Mouse (Mus musculus): Measurements from ENCODE around the gene Agtrap. TPM values are rescaled to one million over a fixed set of nuclear protein-coding genes. Genes with fewer than 3 reads are reported as not detected.

Gene Agtrap
- total RNA-seq, 2 experiments from 2014 or later: 33.6 to 37.0 TPM

Other genes with a start within 250 kb of the Agtrap start
- 10 to 100 TPM; 11.2 to 12.4 TPM for gene Zfp933, start 239.7 kb downstream of the Agtrap start, total RNA-seq (2021)
- gene Miip, start 219.2 kb downstream of the Agtrap start, total RNA-seq (2021): 10 to 100 TPM in 1 of 2 experiments, 1 to 10 TPM in 1; 8.8 to 12.4 TPM
- 10 to 100 TPM; 11.2 to 14.3 TPM for gene Fv1, start 219.1 kb downstream of the Agtrap start, total RNA-seq (2021)
- 100 to 1,000 TPM; 583 to 610 TPM for gene Mfn2, start 183.3 kb downstream of the Agtrap start, total RNA-seq (2021)
- 100 to 1,000 TPM in 1 of 2 experiments, 10 to 100 TPM in 1; 97.7 to 104 TPM for gene Plod1, start 151.3 kb downstream of the Agtrap start, total RNA-seq (2021)
- gene 2510039O18Rik, start 147.1 kb downstream of the Agtrap start, total RNA-seq (2021): 10 to 100 TPM; 47.0 to 49.5 TPM
- 100 to 1,000 TPM; 204 to 360 TPM for gene Nppb, start 102.2 kb downstream of the Agtrap start, total RNA-seq (2021)
- gene Nppa, start 87.3 kb downstream of the Agtrap start, total RNA-seq (2021): 1,000 to 10,000 TPM in 1 of 2 experiments, 100 to 1,000 TPM in 1; 613 to 1,804 TPM
- gene Clcn6, start 49.2 kb downstream of the Agtrap start, total RNA-seq (2021): 10 to 100 TPM; 11.0 to 14.6 TPM
- gene Mthfr, start 49.0 kb downstream of the Agtrap start, total RNA-seq (2021): 10 to 100 TPM; 15.2 to 16.5 TPM
- gene Mad2l2, start 42.4 kb upstream of the Agtrap start, total RNA-seq (2021): 10 to 100 TPM; 12.5 to 15.1 TPM
- gene Draxin, start 42.7 kb upstream of the Agtrap start, total RNA-seq (2021): not detected
- gene Fbxo6, start 64.1 kb upstream of the Agtrap start, total RNA-seq (2021): 10 to 100 TPM; 26.4 to 26.9 TPM
- gene Fbxo44, start 72.5 kb upstream of the Agtrap start, total RNA-seq (2021): 10 to 100 TPM; 11.2 to 11.8 TPM
- gene Fbxo2, start 72.6 kb upstream of the Agtrap start, total RNA-seq (2021): not detected
- under 1 TPM in 1 of 2 experiments, not detected in 1; 0.14 TPM for gene Disp3, start 199.9 kb upstream of the Agtrap start, total RNA-seq (2021)